Mouse (Mus musculus): ENCODE measurements around the gene Opalin. TPM values are rescaled to one million over a fixed set of nuclear protein-coding genes. Genes with fewer than 3 reads are reported as not detected.

Gene Opalin
- total RNA-seq, 2 experiments from 2014 or later = not detected

GRCm38 (mm10) chr19:41026551-41026950, 50.4 kb downstream of the Opalin start:
- no peak for DNase-seq
- intact Hi-C loops (cut with DNase I; ENCODE audit: low total_unique reads) = no loop called here

DNA sequence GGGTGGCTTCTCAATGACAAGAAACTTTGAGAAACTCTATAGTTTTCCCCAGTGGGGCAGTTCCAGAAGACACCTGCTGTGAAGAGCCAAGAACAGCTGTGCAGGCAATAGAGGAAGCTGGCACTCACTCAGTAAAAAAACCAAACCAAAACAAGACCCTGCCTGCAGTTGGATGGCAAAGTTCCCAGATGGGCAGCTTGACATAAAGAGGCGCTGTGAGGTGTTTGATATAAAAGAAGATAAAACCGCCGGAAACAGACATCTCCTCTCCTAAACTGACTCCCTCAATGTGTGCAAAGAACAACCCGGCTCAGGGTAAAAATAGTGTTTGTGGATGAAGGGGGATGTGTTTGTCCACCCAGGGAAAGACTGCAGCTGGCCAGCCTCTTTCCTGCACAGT, 54.7 kb downstream of the Opalin start:
- no peak for DNase-seq
- intact Hi-C loops (cut with DNase I; ENCODE audit: low total_unique reads) = no loop called here

GRCm38 (mm10) chr19:41020537-41020936, 56.4 kb downstream of the Opalin start:
- no peak for DNase-seq

DNA sequence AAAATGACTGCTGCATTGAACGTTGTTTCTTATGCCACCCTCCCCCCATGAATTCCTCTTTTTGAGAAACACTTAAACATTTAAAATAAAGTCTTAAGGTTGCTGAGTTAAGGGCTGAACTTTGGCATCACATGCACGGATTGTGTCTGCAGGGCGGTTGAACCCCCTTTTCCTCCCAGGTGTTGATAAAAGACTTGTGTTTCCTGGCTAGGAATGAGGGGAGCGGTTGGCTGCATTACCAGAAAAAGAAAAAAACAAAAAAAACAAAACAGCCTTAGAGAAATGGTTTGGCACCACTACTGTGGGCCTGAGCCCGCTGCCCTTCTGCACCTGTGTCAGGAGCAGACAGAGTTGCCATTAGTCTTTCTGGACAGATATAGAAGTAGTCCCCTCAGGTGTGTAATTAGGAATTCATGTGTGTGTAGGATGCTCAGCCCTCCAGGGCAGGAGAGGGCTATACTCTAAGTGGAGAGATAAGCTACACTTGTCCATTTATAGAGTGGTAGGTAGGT, 57.7 kb downstream of the Opalin start:
- intact Hi-C loops (cut with DNase I; ENCODE audit: low total_unique reads) = loop anchor here (5.0 to 10.0 kb wide), 2 partner anchors 57 to 254 kb away; no protein-coding TSS in a partner anchor
- no peak for DNase-seq

More at GRCm38 (mm10) chr19:41020537-41020936, 56.4 kb downstream of the Opalin start:
- intact Hi-C loops (cut with DNase I; ENCODE audit: low total_unique reads) = no loop called here

GRCm38 (mm10) chr19:41015951-41016716, 60.8 kb downstream of the Opalin start:
- intact Hi-C loops (cut with DNase I; ENCODE audit: low total_unique reads) = loop anchor here (5.0 to 10.0 kb wide), 2 partner anchors 54 to 251 kb away; no protein-coding TSS in a partner anchor
- peak; percentile 31 for DNase-seq

- intact Hi-C loops (cut with DNase I; ENCODE audit: low total_unique reads) = loop anchor here (10.0 kb wide), 1 partner anchor 249 kb away; no protein-coding TSS in a partner anchor
- no peak for DNase-seq
Observed at GRCm38 (mm10) chr19:41014003-41014402, 62.9 kb downstream of the Opalin start.

DNA sequence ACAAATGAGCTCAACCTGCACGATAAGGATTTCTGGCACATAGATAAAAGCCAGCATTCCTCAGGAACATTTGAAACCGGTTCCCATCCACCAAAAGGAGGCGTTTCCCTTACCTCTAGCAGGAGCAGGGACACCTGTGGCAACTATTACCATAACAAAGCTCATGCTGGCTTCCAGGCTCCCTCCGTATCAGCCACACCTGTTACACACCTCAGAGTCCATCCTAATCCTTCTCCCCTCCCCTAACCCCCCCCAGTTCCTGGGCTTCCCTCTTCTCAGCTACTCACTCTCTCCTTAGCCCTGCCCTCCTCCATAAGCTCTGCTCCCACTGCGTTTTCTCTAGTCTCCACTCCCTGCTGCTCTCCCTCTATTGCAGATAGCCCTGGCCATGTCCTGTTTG, 63.3 kb downstream of the Opalin start:
- DNase-seq = no peak
- intact Hi-C loops (cut with DNase I; ENCODE audit: low total_unique reads) = loop anchor here (10.0 kb wide), 1 partner anchor 249 kb away; no protein-coding TSS in a partner anchor

Other genes starting within 250 kb of the Opalin start
- 1 to 10 TPM; 3.1 to 3.4 TPM for gene Ccnj, start 245.8 kb downstream of the Opalin start, total RNA-seq (2021)
- gene Zfp518a, start 182.4 kb downstream of the Opalin start, total RNA-seq (2021) = 1 to 10 TPM; 5.1 to 5.7 TPM
- gene Blnk, start 82.6 kb downstream of the Opalin start, total RNA-seq (2021) = under 1 TPM; 0.55 to 0.82 TPM
- gene Dntt, start 47.8 kb downstream of the Opalin start, total RNA-seq (2021) = not detected
- gene Tll2, start 129.7 kb upstream of the Opalin start, total RNA-seq (2021) = under 1 TPM; 0.16 to 0.27 TPM
- 10 to 100 TPM; 73.7 to 78.2 TPM for gene Tm9sf3, start 186.9 kb upstream of the Opalin start, total RNA-seq (2021)